Comparison of ENCODE assay signal across 17 mouse cellular contexts in genomic region chr16:17626269-17626555, GRCm38 (mm10). TPM values are rescaled to one million over a fixed set of nuclear protein-coding genes. Genes with fewer than 3 reads are reported as not detected.
"Had no signal": no experiment of that assay in that cellular context is flagged by ENCODE, and none has a peak within 500 bp of the region (broad histone marks: within the 10 kb centered on the region; RNA-seq: fewer than 3 reads in every experiment).

No protein-coding gene starts in this region.

- H3K4me1 ChIP-seq: midbrain, embryonic 10.5 days; midbrain, embryonic 12.5 days; neural tube, embryonic 13.5 days had no signal

- H3K4me2 ChIP-seq: liver, embryonic 12.5 days; midbrain, embryonic 12.5 days; neural tube, embryonic 13.5 days; neural tube, embryonic 15.5 days had no signal

- H3K4me3 ChIP-seq: liver, embryonic 12.5 days; midbrain, embryonic 10.5 days; midbrain, embryonic 12.5 days; myocyte; neural tube, embryonic 13.5 days; neural tube, embryonic 15.5 days had no signal

- DNase-seq: lung, adult 2 months; midbrain, embryonic 14.5 days; retina, postnatal 1 day; right cerebral cortex, postnatal 25 days; right cerebral cortex, postnatal 4 days; spleen, adult 18-20 months; thymus, adult 18-20 months; thymus, postnatal 14 days; thymus, postnatal 36 days had no signal

- H3K9me3 ChIP-seq: liver, embryonic 12.5 days; midbrain, embryonic 10.5 days; midbrain, embryonic 12.5 days; neural tube, embryonic 13.5 days; neural tube, embryonic 15.5 days had no signal

- H3K27ac ChIP-seq: liver, embryonic 12.5 days; liver, embryonic 14.5 days; midbrain, embryonic 10.5 days; midbrain, embryonic 12.5 days; neural tube, embryonic 13.5 days; neural tube, embryonic 15.5 days had no signal

- H3K27me3 ChIP-seq: liver, embryonic 12.5 days; midbrain, embryonic 12.5 days; neural tube, embryonic 13.5 days; neural tube, embryonic 15.5 days had no signal

- H3K9ac ChIP-seq: liver, embryonic 12.5 days; liver, embryonic 14.5 days; midbrain, embryonic 12.5 days; neural tube, embryonic 13.5 days; neural tube, embryonic 15.5 days had no signal

RNA-seq across cellular contexts. Expression of gene Ccdc74a, which starts 20.1 kb away (rescaled TPM):
- polyA plus RNA-seq: liver, adult 2 months had no signal
